Mouse (Mus musculus) heart, adult 2 months (tissue): ENCODE results near the gene Tldc2. TPM values are rescaled to one million over a fixed set of nuclear protein-coding genes. Genes with fewer than 3 reads are reported as not detected.

Experiments used
- DNase-seq, 2 experiments: peaks; one replicate each; pipeline ENCODE4 v3.0.0; 2021
- H3K27ac ChIP-seq: fragments of 200-600 bp; 2 replicates; pipeline ENCODE4 v1.8.1; 2022
- H3K27me3 ChIP-seq: fragments of 200-500 bp; 2 replicates; pipeline ENCODE4 v1.6.1; 2012; ENCODE audit warnings: mild to moderate bottlenecking, low read length, inconsistent platforms, mixed read lengths; ENCODE audit not compliant: control insufficient read depth, insufficient read depth
- H3K36me3 ChIP-seq: fragments of 200-500 bp; 2 replicates; pipeline ENCODE4 v1.6.1; 2012; ENCODE audit warnings: low read length, inconsistent platforms; ENCODE audit not compliant: control insufficient read depth, insufficient read depth
- H3K4me1 ChIP-seq: fragments of 200-500 bp; 2 replicates; pipeline ENCODE4 v1.6.1; 2011; ENCODE audit warnings: low read length; ENCODE audit not compliant: control insufficient read depth, insufficient read depth
- H3K4me3 ChIP-seq: fragments of 200-600 bp; 2 replicates; pipeline ENCODE4 v1.8.1; 2022
- H3K79me2 ChIP-seq: fragments of 200-500 bp; replicated peaks from 2 replicates; pipeline ENCODE4 v1.6.1; 2012; ENCODE audit warnings: mild to moderate bottlenecking, inconsistent platforms, low read length, moderate library complexity, mixed read lengths; ENCODE audit not compliant: control insufficient read depth, insufficient read depth
- H3K9ac ChIP-seq: fragments of 200-500 bp; 2 replicates; pipeline ENCODE4 v1.6.1; 2012; ENCODE audit warnings: low read depth, mild to moderate bottlenecking, control low read depth, inconsistent platforms, low read length, mixed read lengths
- CTCF ChIP-seq: fragments of 200-600 bp; IDR thresholded peaks from 2 replicates; pipeline ENCODE4 v1.8.1; 2022; ENCODE audit warnings: antibody characterized with exemption, mild to moderate bottlenecking, moderate library complexity
- EP300 ChIP-seq: fragments of 200-500 bp; IDR thresholded peaks from 2 replicates; pipeline ENCODE4 v1.6.1; 2011; ENCODE audit warnings: low read depth, low read length, control low read depth; ENCODE audit not compliant: insufficient read depth
- POLR2A ChIP-seq: fragments of 200-500 bp; IDR thresholded peaks from 2 replicates; pipeline ENCODE4 v1.6.1; 2011; ENCODE audit warnings: mild to moderate bottlenecking, low read depth, low read length, control low read depth; ENCODE audit not compliant: insufficient read depth
- WGBS: fragments of 180-500 bp; shearing (Covaris S2); methylation state at CpG from one replicate; pipeline ENCODE4 v1.1.7; 2018; 5-methylcytosine and 5-hydroxymethylcytosine counted together
- intact Hi-C: fragments of 180-260 bp; cut with DNase I; formaldehyde crosslinking; loops from one replicate; pipeline ENCODE4 v1.15.1; 2025
- polyA plus RNA-seq: library from polyadenylated mRNA; depleted of rRNA; stranded (reverse); fragments of >200 nt; gene quantifications from 2 replicates; pipeline ENCODE4 v1.2.3, GENCODE M21; 2012; rRNA removed
- total RNA-seq, 2 experiments: library from RNA; stranded (reverse); gene quantifications; 2 replicates each; pipeline ENCODE4 v1.2.3; 2021

The Tldc2 gene
- total and polyA plus RNA-seq, 3 experiments: not detected

DNA sequence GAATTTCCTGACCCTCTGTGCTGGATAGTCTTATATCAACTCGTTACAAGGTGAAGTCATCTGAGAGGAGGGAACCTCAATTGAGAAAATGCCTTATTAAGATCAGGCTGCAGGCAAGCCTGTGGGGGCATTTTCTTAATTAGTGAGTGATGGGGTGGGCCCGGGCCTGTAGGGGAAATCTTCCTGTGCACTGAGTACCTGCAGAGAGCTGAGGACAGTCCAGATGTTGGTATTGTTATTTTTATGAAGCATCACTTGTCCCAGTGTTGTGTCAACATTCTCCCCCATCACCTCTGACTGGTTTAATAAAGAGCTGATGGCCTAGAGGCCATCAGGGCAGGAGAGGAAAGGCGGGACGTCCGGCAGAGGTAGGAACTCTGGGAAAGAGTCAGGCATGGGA lies 57.3 kb downstream of the Tldc2 start:
- TF ChIP-seq POLR2A (no peak), EP300 (no peak), CTCF (no peak)
- no peak for DNase-seq
- H3K9ac ChIP-seq: no peak overlapping the region
- no peaks in the 10 kb centered on the region for H3K27me3 ChIP-seq
- H3K27ac ChIP-seq: no peak overlapping the region
- no peaks in the 10 kb centered on the region for H3K79me2 ChIP-seq
- H3K4me3 ChIP-seq: no peak overlapping the region
- no peaks in the 10 kb centered on the region for H3K4me1 ChIP-seq
- intact Hi-C loops: no loop called here
- WGBS: 72% methylated on average over 5 of the region's 5 CpGs
- no peaks in the 10 kb centered on the region for H3K36me3 ChIP-seq

DNA sequence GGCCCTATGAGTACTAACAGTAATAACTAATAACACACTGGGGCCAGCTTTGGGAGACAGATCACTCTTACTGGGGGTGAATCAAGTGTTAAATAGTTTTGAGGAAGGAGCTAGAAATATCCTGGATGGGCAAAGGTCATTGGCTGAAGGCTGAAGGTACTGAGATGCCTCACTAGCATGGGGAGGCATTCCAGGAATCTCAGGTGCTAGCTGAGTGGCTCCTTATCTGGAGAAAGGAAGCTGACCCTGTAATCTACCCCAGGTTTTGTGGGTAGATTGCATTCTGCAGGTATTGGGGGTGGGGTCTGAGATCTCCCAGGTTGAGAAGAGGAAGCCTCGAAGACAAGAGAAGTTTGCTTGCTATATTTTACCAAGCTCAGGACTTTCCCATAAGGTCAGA lies 58.3 kb downstream of the Tldc2 start:
- no peaks in the 10 kb centered on the region for H3K79me2 ChIP-seq
- intact Hi-C loops: no loop called here
- H3K27ac ChIP-seq: no peak overlapping the region
- H3K27me3 ChIP-seq: no peaks in the 10 kb centered on the region
- no peak overlapping the region for H3K9ac ChIP-seq
- DNase-seq: no peak
- 74% methylated on average over 1 of the region's 1 CpGs for WGBS
- H3K36me3 ChIP-seq: no peaks in the 10 kb centered on the region
- TF ChIP-seq POLR2A (no peak), CTCF (no peak), EP300 (no peak)
- H3K4me3 ChIP-seq: no peak overlapping the region
- H3K4me1 ChIP-seq: no peaks in the 10 kb centered on the region

Other genes starting within 250 kb of the Tldc2 start
- gene Tgif2, start 247.0 kb upstream of the Tldc2 start, total RNA-seq: under 1 TPM; 0.63 to 0.66 TPM
- 0.76 and 1.2 TPM in 2 replicates for gene Tgif2, start 247.0 kb upstream of the Tldc2 start, polyA plus RNA-seq
- under 1 TPM; 0.55 to 0.84 TPM for gene 4930518I15Rik, start 229.1 kb upstream of the Tldc2 start, total RNA-seq
- gene 4930518I15Rik, start 229.1 kb upstream of the Tldc2 start, polyA plus RNA-seq: 0.59 and 1.7 TPM in 2 replicates
- gene Rab5if, start 223.9 kb upstream of the Tldc2 start, total RNA-seq: 100 to 1,000 TPM; 104 to 116 TPM
- 64.4 and 119 TPM in 2 replicates for gene Rab5if, start 223.9 kb upstream of the Tldc2 start, polyA plus RNA-seq
- not detected for gene Sla2, start 199.9 kb upstream of the Tldc2 start, total RNA-seq
- gene Sla2, start 199.9 kb upstream of the Tldc2 start, polyA plus RNA-seq: 0.33 TPM in 1 of 2 replicates, not detected in the other
- gene Ndrg3, start 95.0 kb upstream of the Tldc2 start, total RNA-seq: 10 to 100 TPM; 19.8 to 23.6 TPM
- gene Ndrg3, start 95.0 kb upstream of the Tldc2 start, polyA plus RNA-seq: 21.5 and 33.5 TPM in 2 replicates
- 1 to 10 TPM; 1.3 to 1.8 TPM for gene Dsn1, start 79.9 kb upstream of the Tldc2 start, total RNA-seq
- gene Dsn1, start 79.9 kb upstream of the Tldc2 start, polyA plus RNA-seq: 0.70 and 2.0 TPM in 2 replicates
- gene Soga1, start 7.8 kb upstream of the Tldc2 start, total RNA-seq: 10 to 100 TPM; 10.0 to 11.7 TPM
- gene Soga1, start 7.8 kb upstream of the Tldc2 start, polyA plus RNA-seq: 4.8 and 6.6 TPM in 2 replicates
- gene Samhd1, start 48.2 kb downstream of the Tldc2 start, total RNA-seq: 10 to 100 TPM; 22.7 to 23.8 TPM
- gene Samhd1, start 48.2 kb downstream of the Tldc2 start, polyA plus RNA-seq: 19.8 and 22.7 TPM in 2 replicates
- 1 to 10 TPM; 2.0 to 2.1 TPM for gene Rbl1, start 117.5 kb downstream of the Tldc2 start, total RNA-seq
- 0.84 and 1.7 TPM in 2 replicates for gene Rbl1, start 117.5 kb downstream of the Tldc2 start, polyA plus RNA-seq
- gene Rpn2, start 192.0 kb downstream of the Tldc2 start, total RNA-seq: 100 to 1,000 TPM in 1 of 2 experiments, 10 to 100 TPM in 1; 97.5 to 102 TPM
- 95.1 and 125 TPM in 2 replicates for gene Rpn2, start 192.0 kb downstream of the Tldc2 start, polyA plus RNA-seq
- under 1 TPM; 0.18 to 0.21 TPM for gene Mroh8, start 192.5 kb downstream of the Tldc2 start, total RNA-seq
- 0.08 and 0.26 TPM in 2 replicates for gene Mroh8, start 192.5 kb downstream of the Tldc2 start, polyA plus RNA-seq